Mouse (Mus musculus): ENCODE results near the gene Capn10.

DNA sequence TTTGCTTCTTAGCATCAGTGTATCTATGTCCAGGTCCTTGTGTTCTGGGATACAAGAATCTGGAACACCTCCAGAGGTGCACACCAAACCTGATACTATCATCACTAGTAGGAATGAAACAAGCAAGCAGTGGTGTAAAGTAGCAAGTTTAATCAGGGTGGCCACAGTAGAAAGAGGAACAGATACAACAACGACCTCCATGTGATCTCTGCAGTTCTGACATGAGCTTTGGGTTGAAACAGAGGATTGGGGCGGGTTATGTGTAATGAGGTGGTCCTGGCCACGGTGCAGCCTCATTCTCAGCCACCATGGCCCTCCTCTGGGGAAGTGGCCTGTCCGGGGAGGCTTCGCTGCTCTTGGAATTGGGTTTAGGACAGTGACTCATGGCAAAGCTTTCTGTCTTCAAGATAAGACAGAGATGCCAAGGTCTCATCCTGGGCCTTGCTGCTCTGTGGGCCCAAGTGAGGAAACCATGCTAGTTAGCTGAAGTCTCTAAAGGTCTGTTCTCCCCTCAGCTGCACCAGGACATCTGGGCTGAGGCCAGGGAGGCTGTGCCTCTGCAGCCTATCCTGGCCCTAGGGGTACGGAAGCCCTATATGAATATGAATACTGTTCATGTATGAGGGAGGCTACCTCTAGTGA lies 58.2 kb downstream of the Capn10 start:
- TF ChIP-seq POLR2A (IDR thresholded peaks at IDR 0.05; ENCODE audit: borderline replicate concordance, extremely low read depth, insufficient read depth, insufficient read length, poor library complexity, severe bottlenecking) (no peak), CTCF (IDR thresholded peaks at IDR 0.05; ENCODE audit: borderline replicate concordance, extremely low read depth, insufficient read depth, insufficient read length) (no peak)

Data from brain, embryonic 14.5 days (tissue).